Mouse (Mus musculus): Measurements from ENCODE around the gene Rbfox1.

Rbfox1 gene

DNA sequence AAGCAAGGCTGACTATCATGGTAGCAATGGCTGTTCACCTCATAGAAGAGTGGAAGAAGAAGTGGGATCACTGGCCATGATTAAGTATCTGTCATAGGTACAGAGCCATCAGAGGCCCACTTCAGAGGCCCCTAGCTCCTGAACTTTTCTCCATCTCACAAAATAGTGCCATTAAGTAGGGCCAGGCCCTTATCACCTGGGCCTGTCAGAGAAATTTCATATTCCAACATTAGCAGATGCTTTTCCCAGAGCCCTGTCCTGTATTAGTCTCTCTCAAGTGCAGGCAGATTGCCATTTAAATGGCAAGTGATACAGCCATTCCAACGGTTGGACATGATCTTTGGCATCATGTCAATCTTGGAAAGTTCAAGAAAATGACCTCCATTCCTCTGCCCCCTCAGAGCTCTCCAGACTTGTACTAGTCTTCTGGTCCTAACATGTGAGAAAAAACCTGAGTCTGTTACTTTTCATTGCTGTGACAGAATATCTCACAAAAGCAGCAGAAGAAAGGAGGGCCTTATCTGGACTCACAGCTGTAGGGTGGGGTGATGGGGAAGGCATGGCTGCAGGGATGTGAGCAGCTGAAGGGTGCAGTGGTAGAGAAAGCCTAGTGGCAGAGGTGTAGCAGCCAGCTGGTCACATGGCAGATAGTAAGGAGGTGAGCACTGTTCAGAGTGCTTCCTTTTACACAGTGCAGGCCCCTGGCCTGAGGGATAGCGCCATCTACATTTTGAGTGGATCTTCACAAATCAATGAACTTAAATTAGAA, 210.6 kb downstream of the Rbfox1 start:
- peak; percentile 9 for DNase-seq (ENCODE audit: low spot score)

DNA sequence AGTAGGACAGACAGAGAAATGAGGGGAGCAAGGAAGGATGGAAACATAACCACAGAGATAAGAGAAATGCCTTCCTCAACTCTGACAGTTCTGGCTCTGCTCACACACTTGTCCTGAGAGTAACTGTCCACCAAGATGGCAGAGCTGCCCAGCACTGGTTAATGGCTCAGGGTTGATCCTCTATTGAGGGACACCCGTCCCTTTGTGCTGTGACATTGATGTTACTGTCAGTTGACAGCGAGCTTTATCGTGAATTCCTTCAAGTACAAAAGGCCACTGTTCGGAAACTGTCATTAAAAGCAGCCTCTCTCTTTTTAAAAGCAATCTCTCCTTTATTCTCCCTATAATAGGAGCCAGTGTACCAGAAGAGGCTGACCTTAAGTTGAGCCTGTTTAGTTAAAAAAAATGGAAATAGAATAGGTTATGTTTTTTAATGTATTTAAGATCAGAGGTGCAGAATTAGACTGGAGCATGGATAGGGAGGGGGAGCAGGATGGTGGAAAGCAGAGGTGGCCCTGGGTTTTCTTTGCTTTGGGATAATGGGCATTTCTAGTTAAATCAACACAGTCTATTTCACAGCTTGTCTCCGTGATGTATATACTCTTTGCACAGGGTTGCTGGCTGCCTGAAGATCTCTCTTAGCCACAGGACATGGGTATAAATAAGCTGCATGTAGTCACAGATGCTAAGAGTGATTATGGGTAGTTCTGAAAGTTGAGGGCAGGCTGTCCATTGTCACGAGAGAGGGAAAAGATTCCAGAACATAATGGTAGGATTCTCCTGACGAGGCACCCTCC, 212.3 kb downstream of the Rbfox1 start:
- DNase-seq (ENCODE audit: low spot score) = peak; percentile 1

DNA sequence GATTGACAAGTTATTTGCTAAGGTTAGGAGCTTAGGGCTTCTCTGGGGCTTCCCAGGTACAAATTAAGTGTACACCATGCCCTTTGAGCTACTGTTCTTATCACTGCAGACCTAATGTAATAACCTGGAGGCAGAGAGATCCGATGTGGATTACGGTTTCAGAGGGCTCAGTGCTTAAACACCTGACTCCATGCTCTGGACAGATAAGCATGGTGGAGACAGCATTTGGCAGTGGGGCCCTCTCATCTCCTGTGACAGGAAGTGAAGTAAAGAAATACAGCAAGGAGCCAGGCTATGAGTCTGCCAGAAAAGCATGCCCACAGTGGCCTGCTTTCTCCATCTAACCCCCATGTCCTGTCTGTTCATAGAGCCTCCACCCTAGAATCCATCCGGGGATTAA, 213.0 kb downstream of the Rbfox1 start:
- peak; percentile 0 for DNase-seq (ENCODE audit: low spot score)

DNA sequence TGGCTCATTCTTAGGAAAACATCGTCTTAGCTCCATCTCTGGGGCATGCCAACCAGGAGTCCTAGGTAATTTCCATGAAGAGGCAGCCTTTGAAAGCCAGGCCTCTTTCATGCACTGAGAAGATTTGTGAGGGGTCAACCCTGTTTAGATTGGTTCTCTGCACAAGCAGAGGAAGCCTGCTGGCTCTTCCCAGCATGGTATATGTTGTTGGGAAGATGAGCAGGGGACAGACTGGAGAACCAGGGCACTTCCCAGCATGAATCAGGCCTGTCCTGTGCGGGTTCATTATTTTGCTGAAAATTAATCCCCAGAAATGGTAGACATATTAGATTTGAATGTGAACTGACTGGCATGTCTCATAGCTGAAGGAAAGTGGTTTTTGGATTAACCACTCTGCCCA, 214.4 kb downstream of the Rbfox1 start:
- DNase-seq (ENCODE audit: low spot score) = no peak

DNA sequence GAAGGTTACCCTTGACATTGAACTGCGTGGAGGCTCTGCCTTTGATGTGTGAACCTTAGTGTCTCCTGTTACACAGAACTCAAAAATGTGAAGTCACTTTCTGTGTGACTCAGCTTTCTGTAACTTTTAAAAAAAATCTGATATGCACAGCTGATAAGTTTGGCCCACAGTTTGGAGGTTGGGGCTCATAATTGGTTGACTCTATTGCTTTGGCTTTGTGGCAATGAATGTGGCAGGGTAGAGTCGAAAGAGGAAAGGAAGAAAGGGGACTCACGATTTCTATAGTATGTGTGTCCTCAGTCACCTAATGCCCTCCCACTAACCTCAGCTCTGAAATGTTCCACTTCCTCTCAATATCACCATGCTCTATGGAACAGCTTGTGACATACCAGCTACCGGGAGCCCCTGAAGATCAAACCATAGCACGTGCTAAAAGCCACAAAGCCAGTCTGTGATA, 215.3 kb downstream of the Rbfox1 start:
- DNase-seq (ENCODE audit: low spot score) = peak; percentile 0

DNA sequence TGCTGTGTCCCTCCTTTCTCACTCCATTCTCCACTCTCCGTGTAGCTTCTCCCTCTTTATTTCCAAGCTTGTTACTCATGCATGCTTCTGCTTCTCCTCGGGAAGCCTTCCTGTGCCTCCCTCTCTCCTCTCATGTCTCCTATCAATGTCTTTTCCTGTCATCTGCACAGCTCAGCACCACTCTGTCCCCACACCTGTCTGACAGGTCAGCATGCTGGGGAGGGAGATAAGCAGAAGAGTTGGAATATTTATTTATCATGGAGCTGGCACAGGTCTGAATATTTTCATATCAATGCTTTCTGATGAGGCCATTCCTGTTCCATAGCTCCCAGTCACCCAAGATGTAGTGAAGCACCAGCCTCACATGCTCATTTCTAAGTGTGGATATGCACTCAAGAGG, 218.6 kb downstream of the Rbfox1 start:
- DNase-seq (ENCODE audit: low spot score) = no peak

DNA sequence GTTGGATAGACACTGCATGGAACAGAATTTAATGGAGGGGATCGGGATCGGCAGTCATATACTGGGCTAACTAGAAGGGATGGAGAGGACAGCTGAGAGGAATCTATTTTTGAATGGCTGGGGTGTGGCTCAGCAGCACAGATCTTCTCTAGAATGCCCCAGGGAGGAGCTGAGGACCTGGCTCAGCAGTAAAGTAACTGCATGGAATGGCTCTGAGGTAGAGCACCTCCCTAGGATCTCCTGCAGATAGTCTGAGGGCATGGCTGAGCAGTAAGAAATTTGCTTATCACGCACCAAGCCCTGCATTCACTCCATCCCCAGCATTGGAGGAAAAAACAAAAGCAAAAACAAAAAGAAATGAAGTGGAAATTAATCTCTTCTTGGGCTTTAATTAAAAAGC, 225.0 kb downstream of the Rbfox1 start:
- DNase-seq (ENCODE audit: low spot score) = no peak

DNA sequence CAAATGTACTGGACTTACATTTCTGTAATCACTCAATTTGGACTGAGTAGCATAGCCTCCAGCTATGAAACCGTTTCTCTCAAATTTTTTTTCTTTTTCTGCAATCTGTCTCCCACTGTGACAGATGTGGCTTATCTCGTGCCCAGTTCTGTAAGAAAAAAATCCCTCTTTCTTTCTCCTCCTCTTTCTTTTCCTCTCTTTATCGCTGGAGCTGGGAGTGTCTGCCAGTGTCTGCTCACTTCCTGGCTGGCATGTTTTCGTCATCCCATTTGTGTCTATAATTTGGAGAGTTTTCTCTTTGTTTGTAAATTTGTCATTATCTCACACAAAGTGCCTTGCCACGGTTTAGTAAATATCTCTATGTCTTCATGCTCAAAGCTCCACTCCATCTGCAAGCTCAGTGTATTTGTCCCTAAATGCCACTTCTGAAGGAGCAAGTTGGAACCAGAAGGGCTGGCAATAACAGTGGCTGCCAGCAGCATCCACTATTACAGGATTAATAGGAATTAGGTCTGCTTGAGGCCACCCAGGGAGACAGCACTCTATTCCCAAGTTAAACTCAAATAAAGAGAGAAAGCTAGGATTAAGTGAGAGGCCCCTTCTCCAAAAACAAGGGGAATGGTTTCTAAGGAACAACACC, 228.8 kb downstream of the Rbfox1 start:
- peak; percentile 0 for DNase-seq (ENCODE audit: low spot score)

DNA sequence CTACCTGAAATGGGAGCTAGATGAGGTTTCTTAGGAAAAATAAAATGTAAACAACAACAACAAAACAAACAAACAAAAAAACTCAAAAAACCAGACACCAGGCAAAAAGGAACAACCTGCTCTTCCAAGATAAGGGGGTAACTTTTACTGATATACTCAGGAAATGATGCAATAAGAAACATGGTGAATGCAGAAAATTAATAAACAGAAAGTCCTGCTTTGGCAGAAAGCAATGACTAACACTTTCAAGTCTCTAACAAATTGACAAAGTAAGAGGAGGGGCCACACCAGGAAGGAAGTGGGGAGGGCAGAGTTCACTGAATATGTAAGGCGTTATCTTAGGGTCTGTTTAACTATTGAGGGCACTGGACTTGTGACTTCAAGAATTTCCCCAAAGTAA, 234.3 kb downstream of the Rbfox1 start:
- DNase-seq (ENCODE audit: low spot score) = no peak

DNA sequence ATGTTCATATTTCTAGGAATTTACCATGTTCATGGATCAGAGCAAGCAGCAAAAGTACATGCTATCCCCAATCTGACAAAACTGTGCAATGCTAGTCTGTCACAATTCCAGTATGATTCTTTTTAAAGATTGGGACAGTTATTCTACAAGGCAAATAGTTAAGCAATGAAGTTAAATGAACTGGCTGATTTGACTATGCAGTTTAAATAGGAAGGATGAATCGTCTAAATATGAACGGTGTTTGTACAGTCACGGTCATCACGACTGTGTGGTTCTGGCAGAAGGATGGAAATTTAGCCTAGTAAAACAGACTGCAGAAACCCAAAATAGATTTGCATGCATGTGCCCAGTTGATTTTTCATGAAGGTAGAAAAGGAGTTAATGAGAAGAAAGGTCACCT, 236.1 kb downstream of the Rbfox1 start:
- DNase-seq (ENCODE audit: low spot score) = no peak

DNA sequence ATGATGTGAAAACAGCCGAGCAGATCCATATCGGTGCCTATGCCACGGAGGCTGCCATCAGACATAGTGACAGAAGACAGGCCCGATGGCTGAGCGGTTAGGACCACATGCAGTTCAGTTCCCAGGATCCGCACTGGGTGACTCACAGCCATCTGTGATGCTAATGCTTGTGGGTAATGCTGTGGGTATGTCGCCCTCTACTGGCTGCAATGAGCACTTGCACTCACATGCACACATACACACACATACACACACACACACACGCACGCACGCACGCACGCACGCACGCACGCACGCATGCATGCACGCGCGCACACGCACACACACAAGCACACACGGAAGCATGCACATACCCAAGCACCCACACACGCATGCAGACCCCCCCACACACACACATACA, 237.7 kb downstream of the Rbfox1 start:
- DNase-seq (ENCODE audit: low spot score) = no peak

DNA sequence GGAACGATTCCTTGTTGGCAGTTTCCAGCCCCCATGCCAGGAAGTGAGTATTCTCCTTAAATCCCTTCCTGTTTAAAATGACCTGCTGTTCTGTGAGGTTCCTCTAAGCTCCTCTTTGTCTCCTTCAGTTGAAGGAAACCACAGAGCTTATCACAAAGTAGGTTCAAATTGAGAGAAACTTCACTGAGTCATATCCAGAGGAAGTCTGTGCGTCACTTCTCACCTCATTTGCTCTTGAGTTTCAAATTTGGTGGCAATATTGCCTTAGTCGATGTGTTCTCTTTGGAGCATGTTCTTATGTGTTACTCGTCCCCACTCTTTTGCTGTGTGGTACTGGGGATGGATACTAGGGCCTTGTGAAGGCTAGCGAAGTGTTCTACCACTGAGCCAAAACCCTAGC, 243.2 kb downstream of the Rbfox1 start:
- no peak for DNase-seq (ENCODE audit: low spot score)

DNA sequence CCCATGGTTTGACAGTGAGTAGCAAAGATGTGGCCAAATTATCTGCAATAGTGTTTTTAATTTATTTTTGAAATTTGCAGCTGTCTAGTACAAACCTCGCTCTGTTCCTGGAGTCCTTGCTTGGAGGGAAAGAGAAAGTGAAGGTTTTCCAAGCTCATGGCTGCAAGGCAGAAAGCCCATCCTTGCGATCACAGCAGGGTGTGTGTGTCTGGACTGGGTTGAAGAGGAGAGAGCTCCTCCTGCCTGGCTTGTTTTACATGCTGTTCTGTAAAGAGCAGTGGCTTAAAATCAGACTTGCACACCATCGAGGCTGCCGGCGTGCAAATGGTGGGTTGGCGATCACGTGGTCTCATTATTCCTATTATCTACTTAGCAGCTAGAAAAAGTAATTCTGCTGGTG, 249.9 kb downstream of the Rbfox1 start:
- no peak for DNase-seq (ENCODE audit: low spot score)

DNA sequence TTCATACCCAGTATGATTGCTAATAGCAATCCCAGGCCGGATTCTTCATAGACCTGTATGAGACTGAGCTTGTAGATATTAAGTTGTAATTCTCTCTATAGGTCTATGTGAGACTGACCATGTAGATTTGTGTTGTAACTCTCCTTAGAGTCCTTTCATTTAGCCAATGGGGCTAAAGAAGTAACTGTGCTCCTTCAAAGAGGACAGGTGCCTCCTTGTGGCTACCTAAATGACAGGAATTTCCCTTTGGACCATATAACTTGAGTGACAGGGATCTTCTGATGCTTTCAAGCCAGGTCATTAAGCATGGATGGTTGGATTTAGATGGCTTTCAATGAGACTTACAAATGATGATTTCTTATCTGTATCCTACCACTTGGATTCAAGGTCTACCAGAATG, 254.3 kb downstream of the Rbfox1 start:
- no peak for DNase-seq (ENCODE audit: low spot score)

DNA sequence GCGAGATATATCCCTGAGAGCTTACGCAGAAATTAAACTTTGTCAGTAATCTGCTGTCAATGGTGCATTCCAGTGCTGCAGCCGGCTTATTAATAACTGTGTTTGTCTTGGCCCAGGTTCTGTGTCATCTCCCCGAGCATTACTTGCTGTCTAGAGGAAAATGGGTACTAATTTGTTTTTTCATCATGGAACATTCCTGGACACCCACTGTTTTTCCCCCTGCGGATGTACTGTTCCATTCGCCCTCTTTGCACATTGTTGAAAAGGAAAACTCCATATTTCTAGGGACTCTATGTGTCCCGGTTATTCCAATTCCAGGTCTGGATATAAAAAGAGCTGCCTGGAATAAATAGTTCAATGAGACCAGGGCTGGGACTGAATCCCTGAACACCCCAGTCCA, 262.8 kb downstream of the Rbfox1 start:
- DNase-seq (ENCODE audit: low spot score) = no peak

DNA sequence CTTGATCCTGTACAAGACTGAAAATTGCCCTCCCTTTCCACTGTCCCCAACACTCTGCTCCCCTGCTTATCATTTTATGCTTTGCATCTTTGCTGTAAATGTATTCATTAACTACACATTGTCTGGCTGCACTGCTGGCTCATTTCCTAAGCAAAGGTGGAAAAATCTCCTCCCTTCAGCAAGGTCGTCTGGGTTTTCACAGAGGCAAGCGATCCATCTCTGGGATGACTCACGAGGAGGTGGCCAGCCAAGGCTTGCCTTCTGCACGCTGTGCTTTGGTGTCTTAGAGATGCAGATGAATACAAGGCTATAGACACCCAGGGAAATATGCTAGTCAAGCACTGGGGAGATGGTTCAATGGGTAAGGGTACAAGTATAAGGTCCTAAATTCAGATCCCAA, 264.2 kb downstream of the Rbfox1 start:
- no peak for DNase-seq (ENCODE audit: low spot score)

DNA sequence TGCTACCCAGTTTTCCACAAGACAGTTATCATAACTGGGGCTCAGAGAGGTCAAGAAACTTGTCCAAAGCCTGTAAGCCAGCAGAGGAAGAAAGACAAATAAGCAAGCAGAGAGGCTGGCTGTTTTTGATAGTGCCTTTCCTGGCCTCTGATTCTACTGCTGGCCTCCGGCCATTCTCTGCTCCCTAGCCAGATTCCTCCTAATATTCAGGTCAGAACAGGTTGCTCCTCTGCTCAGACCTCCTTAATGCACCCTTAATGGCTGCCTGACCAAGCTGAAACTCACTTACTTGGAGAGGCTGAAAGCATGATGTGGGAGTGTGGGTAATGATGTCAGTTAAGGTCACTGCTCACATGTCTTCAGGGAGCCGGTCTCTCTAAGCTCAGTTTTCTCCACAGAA, 270.4 kb downstream of the Rbfox1 start:
- no peak for DNase-seq (ENCODE audit: low spot score)

DNA sequence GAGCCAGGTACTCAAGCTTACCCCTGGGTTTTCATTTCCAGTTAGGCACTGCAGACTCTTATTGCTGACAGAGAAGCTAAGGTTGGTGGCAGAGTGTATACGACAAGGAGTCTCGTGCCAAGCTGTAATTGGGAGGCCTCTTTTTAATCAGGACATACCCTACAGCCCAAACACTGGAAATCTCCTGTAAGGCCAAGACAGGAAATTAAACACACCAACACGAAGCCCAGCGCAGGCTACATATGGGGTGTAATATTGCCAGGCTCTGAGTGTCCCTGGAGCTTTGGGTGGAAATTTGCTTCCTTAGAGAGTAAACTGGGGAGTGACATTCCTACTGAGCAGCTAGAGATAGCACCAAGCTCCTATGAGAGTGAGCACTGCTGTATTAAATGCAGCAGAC, 279.3 kb downstream of the Rbfox1 start:
- no peak for DNase-seq (ENCODE audit: low spot score)

DNA sequence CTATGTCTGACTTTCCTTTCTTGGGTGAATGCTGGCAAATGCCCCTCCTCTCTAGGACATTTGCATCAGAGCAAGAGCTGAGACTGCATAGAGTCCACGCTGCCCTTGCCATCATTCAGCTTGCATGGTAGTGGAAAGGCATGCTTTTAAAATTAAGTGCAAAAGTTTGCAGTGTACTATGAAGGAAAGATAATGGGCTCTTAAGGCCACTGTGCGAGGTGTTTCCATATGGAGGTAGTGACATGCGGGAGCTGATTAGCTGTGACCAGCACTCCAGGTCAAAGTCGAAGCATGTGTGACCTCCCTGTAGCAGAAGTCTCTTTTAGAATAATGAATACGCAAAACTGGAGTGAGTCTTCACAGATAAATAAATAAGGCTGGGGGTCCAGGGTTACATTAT, 284.2 kb downstream of the Rbfox1 start:
- no peak for DNase-seq (ENCODE audit: low spot score)

DNA sequence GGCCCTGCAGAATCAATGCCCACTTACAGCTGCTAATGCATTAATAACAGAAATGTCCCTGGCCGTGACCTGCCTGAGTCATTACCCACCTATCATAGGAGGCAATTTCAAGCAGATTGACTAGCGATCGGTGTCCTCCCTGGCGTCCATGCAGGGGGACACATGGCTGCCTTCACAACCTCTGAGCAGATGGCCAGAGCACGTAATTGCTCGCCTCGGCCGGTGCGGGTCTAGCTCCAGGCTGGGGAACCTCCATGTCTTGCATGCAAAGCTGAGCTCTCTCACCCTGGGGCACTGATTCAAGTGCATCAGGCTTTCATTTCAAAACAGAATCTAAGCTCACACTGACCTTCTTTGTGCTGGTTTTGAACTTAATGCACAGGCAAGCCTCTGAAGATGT, 295.7 kb downstream of the Rbfox1 start:
- no peak for DNase-seq (ENCODE audit: low spot score)

DNA sequence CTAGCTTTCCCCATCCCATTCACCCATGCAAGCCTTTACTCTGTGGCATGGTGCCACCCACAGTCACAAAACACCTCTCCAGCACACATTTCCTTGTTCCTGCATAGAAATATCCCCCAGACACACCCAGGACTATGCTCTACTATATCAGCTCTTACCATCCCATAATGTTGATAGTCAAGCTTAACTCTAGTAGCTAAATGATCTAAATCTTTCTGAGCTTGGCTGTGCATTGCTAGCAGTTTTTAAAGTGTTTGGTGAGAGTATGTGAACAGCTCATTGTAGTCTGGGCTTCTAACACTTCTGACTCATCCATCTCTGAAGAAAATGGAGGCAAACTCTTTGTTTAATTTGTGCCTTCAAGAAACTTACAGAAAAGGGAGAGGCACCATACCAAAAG, 297.2 kb downstream of the Rbfox1 start:
- no peak for DNase-seq (ENCODE audit: low spot score)

DNA sequence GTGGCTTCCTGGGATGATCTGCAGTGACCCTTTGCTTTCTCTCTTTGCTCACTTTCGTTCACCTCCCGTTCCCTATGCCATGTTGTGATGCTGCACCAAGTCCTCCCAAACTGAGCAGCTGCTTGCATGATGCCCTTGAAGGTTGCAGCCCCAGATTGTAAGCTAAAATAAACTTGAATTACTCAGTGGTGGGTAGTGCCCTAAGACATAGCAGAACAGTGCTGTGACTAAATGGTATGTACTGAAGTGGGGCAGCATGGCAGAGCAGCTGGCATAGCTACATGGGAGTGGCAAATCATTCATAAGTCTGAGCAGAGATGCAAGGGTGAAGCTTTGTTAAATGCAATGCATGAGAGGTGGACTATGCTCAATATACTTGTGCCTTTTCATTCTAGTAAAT, 307.2 kb downstream of the Rbfox1 start:
- no peak for DNase-seq (ENCODE audit: low spot score)

DNA sequence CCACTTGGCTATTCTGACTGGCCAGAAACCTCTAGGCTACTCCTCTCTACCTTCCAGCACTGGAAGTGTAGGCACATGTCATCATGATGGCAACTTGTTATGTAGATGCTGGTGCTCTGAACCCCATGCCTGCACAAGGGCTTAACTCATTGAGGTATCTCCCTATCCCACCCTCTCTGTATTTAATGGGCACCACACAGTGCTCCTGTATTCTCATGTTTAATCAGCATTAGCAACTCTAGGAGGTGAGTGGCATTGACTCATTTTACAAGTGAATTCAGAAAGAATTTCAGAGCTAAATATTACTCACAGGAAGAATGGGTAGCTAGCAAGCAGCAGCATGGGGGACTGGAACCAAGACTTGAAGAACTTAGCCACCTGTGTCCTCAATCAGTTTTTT, 321.3 kb downstream of the Rbfox1 start:
- DNase-seq (ENCODE audit: low spot score) = no peak

Measured in yolk sac, embryonic 10.5 days (tissue).